Mouse (Mus musculus) myocyte (in vitro differentiated cells): ENCODE data around the gene Znrf1. TPM values are rescaled to one million over a fixed set of nuclear protein-coding genes. Genes with fewer than 3 reads are reported as not detected.

Experiments used
- H3K27me3 ChIP-seq: one replicate; pipeline ENCODE4 v1.6.1; 2011; ENCODE audit not compliant: control insufficient read depth, insufficient read depth, insufficient read length
- H3K36me3 ChIP-seq: one replicate; pipeline ENCODE4 v1.6.1; 2011; ENCODE audit not compliant: control insufficient read depth, insufficient read depth
- H3K4me2 ChIP-seq: one replicate; pipeline ENCODE4 v1.6.1; 2011; ENCODE audit warnings: low read depth, control low read depth
- H3K4me3 ChIP-seq: one replicate; pipeline ENCODE4 v1.5.1; 2011; ENCODE audit warnings: mild to moderate bottlenecking, control low read depth, moderate library complexity
- H3K79me2 ChIP-seq: one replicate; pipeline ENCODE4 v1.6.1; 2011; ENCODE audit not compliant: control insufficient read depth, insufficient read depth
- H3ac ChIP-seq: one replicate; pipeline ENCODE4 v1.6.1; 2011; ENCODE audit not compliant: control insufficient read depth, insufficient read length
- CEBPB ChIP-seq: IDR thresholded peaks from 2 replicates; pipeline ENCODE4 v1.6.1; 2011; ENCODE audit warnings: mild to moderate bottlenecking, moderate library complexity; ENCODE audit not compliant: poor library complexity, insufficient read depth, severe bottlenecking
- E2F4 ChIP-seq: IDR thresholded peaks from one replicate; pipeline ENCODE4 v1.6.1; 2011; ENCODE audit warnings: mild to moderate bottlenecking, control low read depth, moderate library complexity; ENCODE audit not compliant: insufficient read depth
- MAX ChIP-seq: IDR thresholded peaks from one replicate; pipeline ENCODE4 v1.6.1; 2011; ENCODE audit warnings: low read depth, mild to moderate bottlenecking, control low read depth
- MYOD1 ChIP-seq, 3 experiments: IDR thresholded peaks; one replicate each; pipeline ENCODE4 v1.6.1; 2011; ENCODE audit warnings: control low read depth in 2 of 3, low read depth in 2 of 3, mild to moderate bottlenecking in 2 of 3, moderate library complexity in 1 of 3; ENCODE audit not compliant: insufficient read length in 2 of 3, control insufficient read depth in 1 of 3
- MYOG ChIP-seq, 3 experiments: IDR thresholded peaks; one replicate each; pipeline ENCODE4 v1.6.1; 2011; ENCODE audit warnings: control low read depth in 2 of 3, low read depth in 2 of 3, mild to moderate bottlenecking in 2 of 3; ENCODE audit not compliant: insufficient read length in 2 of 3, control insufficient read depth in 1 of 3, insufficient read depth in 1 of 3
- POLR2A ChIP-seq: IDR thresholded peaks from one replicate; pipeline ENCODE4 v1.6.1; 2011; ENCODE audit warnings: low read depth, mild to moderate bottlenecking, control low read depth, moderate library complexity; ENCODE audit not compliant: insufficient read length
- POLR2AphosphoS2 ChIP-seq: IDR thresholded peaks from one replicate; pipeline ENCODE4 v1.6.1; 2011; ENCODE audit warnings: low read depth, control low read depth; ENCODE audit not compliant: insufficient read length
- REST ChIP-seq: IDR thresholded peaks from one replicate; pipeline ENCODE4 v1.6.1; 2011; ENCODE audit warnings: mild to moderate bottlenecking, control low read depth, moderate library complexity; ENCODE audit not compliant: insufficient read depth, insufficient read length
- SRF ChIP-seq: IDR thresholded peaks from one replicate; pipeline ENCODE4 v1.6.1; 2011; ENCODE audit warnings: low read depth; ENCODE audit not compliant: control insufficient read depth, insufficient read length
- TCF12 ChIP-seq: IDR thresholded peaks from one replicate; pipeline ENCODE4 v1.6.1; 2011; ENCODE audit warnings: mild to moderate bottlenecking, control low read depth; ENCODE audit not compliant: poor library complexity, insufficient read depth, severe bottlenecking
- TCF3 ChIP-seq: IDR thresholded peaks from one replicate; pipeline ENCODE4 v1.6.1; 2011; ENCODE audit warnings: low read depth, control low read depth; ENCODE audit not compliant: insufficient read length
- USF1 ChIP-seq: IDR thresholded peaks from one replicate; pipeline ENCODE4 v1.6.1; 2011; ENCODE audit warnings: low read depth, mild to moderate bottlenecking, control low read depth, moderate library complexity
- polyA plus RNA-seq: library from polyadenylated mRNA; unstranded; fragments of >200 nt; fragmentation: generic; extraction: Trizol; gene quantifications from one replicate; pipeline ENCODE4 v1.2.1, GENCODE M21; 2012; ENCODE audit warnings: missing spikeins

The Znrf1 gene
- polyA plus RNA-seq, 1 experiment = 39.2 TPM

DNA sequence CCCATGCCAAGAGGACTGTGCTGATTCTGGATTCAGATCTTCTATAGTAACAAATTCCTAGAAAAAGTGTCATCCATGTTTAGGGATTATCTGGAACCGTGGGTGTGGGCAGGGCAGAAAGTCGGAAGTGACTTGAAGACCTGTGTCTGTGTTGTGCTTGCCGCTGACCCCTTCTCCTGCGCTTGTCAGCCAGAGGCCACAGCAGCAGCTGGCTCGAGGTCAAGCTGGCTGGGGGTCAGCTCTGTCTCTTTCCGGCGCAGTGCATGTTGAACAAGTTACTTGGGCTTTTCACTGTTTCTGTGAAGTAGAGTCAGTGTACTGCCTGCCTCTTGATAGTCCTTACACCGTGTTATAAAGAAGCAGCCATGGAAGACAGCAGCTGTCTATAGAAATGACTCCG is 71.1 kb downstream of the Znrf1 start:
- Histone ChIP-seq H3K27me3 (no peaks in the 10 kb centered on the region), H3K4me2 (no peak overlapping the region), H3K79me2 (peaks cover 56% of the 10 kb centered on the region), H3K4me3 (no peak overlapping the region), H3K36me3 (peaks cover under 1% of the 10 kb centered on the region), H3ac (no peak overlapping the region)
- TF ChIP-seq CEBPB = no peak
- TF ChIP-seq MAX = no peak
- TF ChIP-seq POLR2A = no peak
- no peak for TF ChIP-seq POLR2AphosphoS2
- TF ChIP-seq TCF3 = no peak
- no peak for TF ChIP-seq MYOG (IDR thresholded peaks at IDR 0.05; ENCODE audit: control insufficient read depth in 1 of 3, insufficient read depth in 1 of 3, insufficient read length in 2 of 3, low read depth in 2 of 3)
- TF ChIP-seq MYOD1 (IDR thresholded peaks at IDR 0.05; ENCODE audit: control insufficient read depth in 1 of 3, insufficient read length in 2 of 3, low read depth in 2 of 3) = no peak
- TF ChIP-seq USF1 = no peak
- no peak for TF ChIP-seq SRF
- no peak for TF ChIP-seq TCF12

DNA sequence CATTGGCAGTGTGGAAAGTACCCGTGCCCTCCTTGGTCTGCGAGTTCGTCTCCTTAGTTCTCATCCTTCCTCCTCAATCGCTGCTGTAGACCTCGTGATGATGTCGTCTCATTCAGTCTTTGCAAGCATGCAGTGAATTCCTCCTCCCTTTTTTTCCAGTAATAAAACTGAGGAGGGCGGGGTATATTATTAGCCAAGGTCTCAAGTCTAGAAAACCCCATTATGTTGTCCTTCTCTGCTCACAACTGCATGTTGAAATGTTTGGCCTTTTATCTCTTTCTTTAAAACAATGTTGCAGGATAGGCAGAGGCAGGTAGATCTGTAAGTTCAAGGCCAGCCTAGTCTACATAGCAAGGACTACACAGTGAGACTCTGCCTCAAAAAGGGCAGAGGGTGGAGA is 71.5 kb downstream of the Znrf1 start:
- Histone ChIP-seq H3K4me3 (no peak overlapping the region), H3K79me2 (peaks cover 51% of the 10 kb centered on the region), H3K4me2 (no peak overlapping the region), H3ac (no peak overlapping the region), H3K36me3 (peaks cover 4% of the 10 kb centered on the region), H3K27me3 (no peaks in the 10 kb centered on the region)
- no peak for TF ChIP-seq MYOG (IDR thresholded peaks at IDR 0.05; ENCODE audit: control insufficient read depth in 1 of 3, insufficient read depth in 1 of 3, insufficient read length in 2 of 3, low read depth in 2 of 3)
- no peak for TF ChIP-seq MYOD1 (IDR thresholded peaks at IDR 0.05; ENCODE audit: control insufficient read depth in 1 of 3, insufficient read length in 2 of 3, low read depth in 2 of 3)
- no peak for TF ChIP-seq USF1
- no peak for TF ChIP-seq MAX

DNA sequence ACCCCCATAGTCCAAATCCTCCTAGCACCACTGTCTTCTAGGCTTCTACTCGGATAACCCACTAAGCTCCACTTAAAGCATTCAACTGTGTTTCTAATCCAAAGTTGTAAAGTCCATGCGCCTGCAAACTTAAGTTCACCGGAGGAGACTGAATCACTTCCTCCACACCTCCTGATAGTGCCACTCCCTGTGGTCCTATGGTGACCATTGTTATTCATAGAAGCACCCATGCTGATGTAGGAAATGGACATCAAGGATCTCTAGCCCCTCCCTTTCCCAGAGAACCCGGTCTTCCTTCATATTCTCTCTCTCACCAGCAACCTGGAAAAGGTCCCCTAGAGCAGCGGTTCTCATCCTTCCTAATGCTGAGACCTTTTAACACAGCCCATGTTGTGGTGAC is 77.3 kb downstream of the Znrf1 start:
- Histone ChIP-seq H3K79me2 (peaks cover 17% of the 10 kb centered on the region), H3K27me3 (no peaks in the 10 kb centered on the region)
- TF ChIP-seq TCF3 (no peak), E2F4 (no peak), TCF12 (no peak), SRF (no peak), CEBPB (no peak), REST (no peak)

DNA sequence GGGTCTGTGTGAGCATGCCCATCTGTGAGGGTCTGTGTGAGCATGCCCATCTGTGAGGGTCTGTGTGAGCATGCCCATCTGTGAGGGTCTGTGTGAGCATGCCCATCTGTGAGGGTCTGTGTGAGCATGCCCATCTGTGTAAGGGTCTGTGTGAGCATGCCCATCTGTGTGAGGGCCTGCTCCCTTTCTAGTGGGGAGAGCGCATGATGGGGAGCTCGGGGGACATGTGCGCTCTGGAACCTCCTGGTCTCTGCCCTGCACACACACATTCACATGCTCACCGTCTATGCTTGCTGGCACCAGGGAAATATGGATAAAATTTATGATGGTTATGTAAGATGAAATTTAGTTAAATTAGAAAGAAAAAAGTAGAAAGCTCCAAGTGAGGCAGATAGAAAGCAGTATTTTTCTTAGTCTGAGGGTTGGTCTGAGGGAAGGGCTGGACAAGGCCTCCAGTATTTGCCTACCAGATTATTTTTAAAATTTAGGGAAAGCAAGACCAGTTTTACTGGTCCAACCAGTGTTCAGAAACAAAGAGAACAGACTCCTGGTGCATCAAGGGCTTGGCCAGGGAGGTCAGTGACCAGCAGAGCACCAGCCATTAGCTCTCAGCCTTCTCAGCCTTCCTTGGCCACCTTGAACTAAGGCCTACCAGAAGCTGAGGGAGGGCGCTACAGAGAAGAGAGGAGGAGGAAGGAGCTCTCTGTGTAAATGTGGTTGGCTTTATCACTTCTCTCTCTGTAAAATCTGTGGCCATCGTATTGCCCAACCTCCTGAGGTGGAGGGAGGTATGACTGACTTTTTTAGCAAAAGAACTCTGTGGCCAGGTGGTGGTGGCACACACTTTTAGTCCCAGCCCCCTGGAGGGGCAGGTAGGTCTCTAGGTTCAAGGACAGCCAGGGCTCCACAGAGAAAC is 79.1 kb downstream of the Znrf1 start:
- TF ChIP-seq POLR2AphosphoS2 (no peak), SRF (no peak), MYOG (IDR thresholded peaks at IDR 0.05; ENCODE audit: control insufficient read depth in 1 of 3, insufficient read depth in 1 of 3, insufficient read length in 2 of 3, low read depth in 2 of 3) (no peak), TCF3 (no peak), TCF12 (no peak), E2F4 (no peak), USF1 (no peak), REST (no peak), MAX (no peak), CEBPB (no peak), MYOD1 (IDR thresholded peaks at IDR 0.05; ENCODE audit: control insufficient read depth in 1 of 3, insufficient read length in 2 of 3, low read depth in 2 of 3) (no peak)
- Histone ChIP-seq H3K79me2 (peaks cover 14% of the 10 kb centered on the region), H3ac (no peak overlapping the region), H3K4me3 (no peak overlapping the region), H3K4me2 (no peak overlapping the region), H3K27me3 (no peaks in the 10 kb centered on the region), H3K36me3 (peaks cover 4% of the 10 kb centered on the region)

More for the DNA sequence above, 77.3 kb downstream of the Znrf1 start:
- no peak overlapping the region for H3K4me2 ChIP-seq
- H3K4me3 ChIP-seq = no peak overlapping the region
- peaks cover 4% of the 10 kb centered on the region for H3K36me3 ChIP-seq
- no peak overlapping the region for H3ac ChIP-seq

DNA sequence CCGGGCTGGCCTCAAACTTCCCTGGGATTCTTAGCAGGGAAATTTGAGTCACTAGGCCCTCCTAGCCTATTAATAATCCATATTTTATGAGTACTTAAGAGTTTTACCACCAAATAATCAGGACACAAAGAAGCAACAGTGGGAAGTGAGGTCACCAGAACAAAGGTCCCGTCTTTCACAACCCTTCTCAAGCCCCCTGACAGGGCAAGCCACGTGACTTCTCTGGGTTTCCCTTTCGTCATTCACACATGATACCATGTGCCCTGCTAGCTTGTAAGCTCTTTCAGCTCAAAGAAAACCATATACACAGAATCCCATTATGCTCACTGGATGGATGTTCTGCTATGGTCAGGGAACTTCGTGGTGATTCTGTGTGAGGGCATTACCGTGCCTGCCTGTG is 81.9 kb downstream of the Znrf1 start:
- Histone ChIP-seq H3K36me3 (no peaks in the 10 kb centered on the region), H3ac (no peak overlapping the region), H3K79me2 (peaks cover 4% of the 10 kb centered on the region), H3K4me2 (no peak overlapping the region), H3K4me3 (no peak overlapping the region), H3K27me3 (no peaks in the 10 kb centered on the region)
- TF ChIP-seq POLR2AphosphoS2 = no peak
- TF ChIP-seq E2F4 = no peak
- TF ChIP-seq TCF12 = no peak
- no peak for TF ChIP-seq POLR2A
- no peak for TF ChIP-seq REST
- no peak for TF ChIP-seq CEBPB
- TF ChIP-seq MAX = no peak
- no peak for TF ChIP-seq TCF3
- no peak for TF ChIP-seq MYOD1 (IDR thresholded peaks at IDR 0.05; ENCODE audit: control insufficient read depth in 1 of 3, insufficient read length in 2 of 3, low read depth in 2 of 3)
- no peak for TF ChIP-seq SRF
- no peak for TF ChIP-seq MYOG (IDR thresholded peaks at IDR 0.05; ENCODE audit: control insufficient read depth in 1 of 3, insufficient read depth in 1 of 3, insufficient read length in 2 of 3, low read depth in 2 of 3)
- TF ChIP-seq USF1 = no peak
